Mouse (Mus musculus): ENCODE measurements around the gene Kctd15.

The Kctd15 gene

GRCm38 (mm10) chr7:34656632-34657031 is at the start of gene Kctd15:
TSS of gene Kctd15 (minus strand) at chr7:34656732.
- DNase-seq (ENCODE audit: low spot score in 2 of 2), result no peak

GRCm38 (mm10) chr7:34704401-34704800 is 47.9 kb upstream of the Kctd15 start:
- no peak for DNase-seq (ENCODE audit: low spot score in 2 of 2)

- DNase-seq (ENCODE audit: low spot score in 2 of 2), result no peak
Measured at GRCm38 (mm10) chr7:34703437-34703836, 46.9 kb upstream of the Kctd15 start.

GRCm38 (mm10) chr7:34702718-34703351 is 46.3 kb upstream of the Kctd15 start:
- peak; percentile 40 to 58 for DNase-seq (ENCODE audit: low spot score in 2 of 2)

GRCm38 (mm10) chr7:34699888-34700287 is 43.4 kb upstream of the Kctd15 start:
- DNase-seq (ENCODE audit: low spot score in 2 of 2), result no peak

GRCm38 (mm10) chr7:34698221-34698620 is 41.7 kb upstream of the Kctd15 start:
- no peak for DNase-seq (ENCODE audit: low spot score in 2 of 2)

- DNase-seq (ENCODE audit: low spot score in 2 of 2), result no peak
Measured at GRCm38 (mm10) chr7:34696086-34696485, 39.6 kb upstream of the Kctd15 start.

GRCm38 (mm10) chr7:34694898-34695297 is 38.4 kb upstream of the Kctd15 start:
- no peak for DNase-seq (ENCODE audit: low spot score in 2 of 2)

GRCm38 (mm10) chr7:34693916-34694315 is 37.4 kb upstream of the Kctd15 start:
- no peak for DNase-seq (ENCODE audit: low spot score in 2 of 2)

GRCm38 (mm10) chr7:34693072-34693471 is 36.5 kb upstream of the Kctd15 start:
- DNase-seq (ENCODE audit: low spot score in 2 of 2), result no peak

GRCm38 (mm10) chr7:34690111-34690510 is 33.6 kb upstream of the Kctd15 start:
- DNase-seq (ENCODE audit: low spot score in 2 of 2), result no peak

GRCm38 (mm10) chr7:34689028-34689427 is 32.5 kb upstream of the Kctd15 start:
- no peak for DNase-seq (ENCODE audit: low spot score in 2 of 2)

GRCm38 (mm10) chr7:34685801-34686200 is 29.3 kb upstream of the Kctd15 start:
- DNase-seq (ENCODE audit: low spot score in 2 of 2), result no peak

GRCm38 (mm10) chr7:34685176-34685575 is 28.6 kb upstream of the Kctd15 start:
- no peak for DNase-seq (ENCODE audit: low spot score in 2 of 2)

- DNase-seq (ENCODE audit: low spot score in 2 of 2), result no peak
Measured at GRCm38 (mm10) chr7:34680771-34681421, 24.4 kb upstream of the Kctd15 start.

- DNase-seq (ENCODE audit: low spot score in 2 of 2), result no peak
Measured at GRCm38 (mm10) chr7:34679886-34680285, 23.4 kb upstream of the Kctd15 start.

GRCm38 (mm10) chr7:34675831-34676514 is 19.4 kb upstream of the Kctd15 start:
- peak; percentile 76 to 81 for DNase-seq (ENCODE audit: low spot score in 2 of 2)

GRCm38 (mm10) chr7:34675120-34675790 is 18.7 kb upstream of the Kctd15 start:
- DNase-seq (ENCODE audit: low spot score in 2 of 2), result no peak

- DNase-seq (ENCODE audit: low spot score in 2 of 2), result no peak
Measured at GRCm38 (mm10) chr7:34672916-34673315, 16.4 kb upstream of the Kctd15 start.

- DNase-seq (ENCODE audit: low spot score in 2 of 2), result peak; percentile 89 to 93
Measured at GRCm38 (mm10) chr7:34671911-34672310, 15.4 kb upstream of the Kctd15 start.

GRCm38 (mm10) chr7:34670778-34671177 is 14.2 kb upstream of the Kctd15 start:
- no peak for DNase-seq (ENCODE audit: low spot score in 2 of 2)

GRCm38 (mm10) chr7:34669336-34669735 is 12.8 kb upstream of the Kctd15 start:
- DNase-seq (ENCODE audit: low spot score in 2 of 2), result no peak
